Mouse (Mus musculus) spleen, adult 2 months (tissue): ENCODE measurements around the gene Gle1.

ENCODE experiments used
- CTCF ChIP-seq: fragments of 200-500 bp; IDR thresholded peaks from 2 replicates; pipeline ENCODE4 v1.5.1; 2011; ENCODE audit warnings: mild to moderate bottlenecking, inconsistent platforms; ENCODE audit not compliant: insufficient read depth, insufficient read length, insufficient replicate concordance; ENCODE audit errors: extremely low read depth
- POLR2A ChIP-seq: fragments of 200-500 bp; IDR thresholded peaks from 2 replicates; pipeline ENCODE4 v1.6.1; 2011; ENCODE audit warnings: low read depth, low read length, inconsistent platforms

GRCm38 (mm10) chr2:29917621-29918020 is 17.6 kb upstream of the Gle1 start:
- TF ChIP-seq CTCF: no peak
- TF ChIP-seq POLR2A: no peak
